Mouse (Mus musculus) lung, postnatal 0 days (tissue): Measurements from ENCODE around the gene Khdc1c.

Experiments used
- CTCF ChIP-seq: IDR thresholded peaks from 2 replicates; pipeline ENCODE4 v1.5.1; 2016; ENCODE audit warnings: antibody characterized with exemption, mild to moderate bottlenecking
- EP300 ChIP-seq: IDR thresholded peaks from 2 replicates; pipeline ENCODE4 v1.6.1; 2016; ENCODE audit warnings: antibody characterized with exemption, mild to moderate bottlenecking, control low read depth

GRCm38 (mm10) chr1:21412197-21412555, 44.0 kb downstream of the Khdc1c start:
- TF ChIP-seq CTCF (no peak), EP300 (no peak)
